Mouse (Mus musculus) liver, adult 2 months (tissue): ENCODE data around the gene Ipcef1.

Experiments used
- CTCF ChIP-seq: fragments of 200-500 bp; IDR thresholded peaks from 2 replicates; pipeline ENCODE4 v1.5.1; 2011; ENCODE audit warnings: low read depth, low read length, control low read depth
- POLR2A ChIP-seq: fragments of 200-500 bp; IDR thresholded peaks from 2 replicates; pipeline ENCODE4 v1.6.1; 2011; ENCODE audit warnings: low read length, control low read depth; ENCODE audit not compliant: insufficient read depth; ENCODE audit errors: extremely low read depth

GRCm38 (mm10) chr10:6979789-6980188 lies 72.5 kb downstream of the Ipcef1 start:
- TF ChIP-seq POLR2A, result no peak
- TF ChIP-seq CTCF, result no peak
